In genomic region chr12:88800990-88801655, GRCm38 (mm10) we compare ENCODE assay signal across 8 mouse cellular contexts.
DNase-seq lines count a peak whose midpoint lies in the region; ATAC-seq lines count a peak whose summit lies in the region.
"Had no signal": no experiment of that assay in that cellular context is flagged by ENCODE, and none has a peak within 500 bp of the region (broad histone marks: within the 10 kb centered on the region; RNA-seq: fewer than 3 reads in every experiment).

No protein-coding gene starts in this region.

- peak; percentile 55; the same call in 1 of the 2 replicates for ATAC-seq in embryonic facial prominence, embryonic 14.5 days (ENCODE audit: low read depth)
- ATAC-seq in midbrain, embryonic 11.5 days (ENCODE audit: low FRiP score): peak; percentile 94

- no peaks in the 10 kb centered on the region for H3K36me3 ChIP-seq in embryonic facial prominence, embryonic 14.5 days (ENCODE audit: control insufficient read depth, insufficient read depth, low read length)
- H3K36me3 ChIP-seq in midbrain, embryonic 11.5 days (ENCODE audit: control insufficient read depth, insufficient read depth, low read length): no peaks in the 10 kb centered on the region

- H3K4me2 ChIP-seq in embryonic facial prominence, embryonic 14.5 days (ENCODE audit: low read depth, low read length): no peak overlapping the region
- 0 out of 2 replicates have a peak overlapping the region, but pooled peaks have one; percentile 19 for H3K4me2 ChIP-seq in midbrain, embryonic 11.5 days

- H3K9me3 ChIP-seq in embryonic facial prominence, embryonic 14.5 days (ENCODE audit: control insufficient read depth, low read length): no peaks in the 10 kb centered on the region
- no peaks in the 10 kb centered on the region for H3K9me3 ChIP-seq in midbrain, embryonic 11.5 days (ENCODE audit: control insufficient read depth, low read length)

- 14% methylated on average over 6 of the region's 6 CpGs for WGBS in embryonic facial prominence, embryonic 14.5 days
- 3% methylated on average over 6 of the region's 6 CpGs for WGBS in midbrain, embryonic 11.5 days

- H3K9ac ChIP-seq in embryonic facial prominence, embryonic 14.5 days (ENCODE audit: low read depth, low read length): no peak overlapping the region
- peak overlapping the region; percentile 35 for H3K9ac ChIP-seq in midbrain, embryonic 11.5 days (ENCODE audit: low read length)

- H3K27me3 ChIP-seq in embryonic facial prominence, embryonic 14.5 days (replicated peaks; ENCODE audit: control insufficient read depth, insufficient read depth, low read length): no peaks in the 10 kb centered on the region
- H3K27me3 ChIP-seq in midbrain, embryonic 11.5 days (ENCODE audit: control insufficient read depth, insufficient read depth, low read length): no peaks in the 10 kb centered on the region

- peak; percentile 28 for DNase-seq in kidney, postnatal 10 days
- DNase-seq in kidney, adult 8-10 months: no peak
- peak; percentile 64 for DNase-seq in embryo, embryonic 10.5 days (ENCODE audit: low spot score)
- DNase-seq in embryonic facial prominence, embryonic 14.5 days (ENCODE audit: low spot score): peak; percentile 32
- DNase-seq in midbrain, embryonic 11.5 days (ENCODE audit: low spot score, missing footprints): peak; percentile 91
- no peak for DNase-seq in adrenal gland, postnatal 14 days
- DNase-seq in cerebellum, adult 11-12 months: no peak
- DNase-seq: cerebellum, adult 18-20 months had no signal

- no peak overlapping the region for H3K27ac ChIP-seq in embryonic facial prominence, embryonic 14.5 days (replicated peaks; ENCODE audit: low read depth, low read length)
- H3K27ac ChIP-seq in midbrain, embryonic 11.5 days (ENCODE audit: low read depth, low read length): peak overlapping the region; percentile 83

- H3K4me1 ChIP-seq in embryonic facial prominence, embryonic 14.5 days (ENCODE audit: control insufficient read depth, insufficient read depth, low read length): no peaks in the 10 kb centered on the region
- peaks cover 10% of the 10 kb centered on the region for H3K4me1 ChIP-seq in midbrain, embryonic 11.5 days (ENCODE audit: control insufficient read depth, insufficient read depth, low read length)

- H3K4me3 ChIP-seq in embryonic facial prominence, embryonic 14.5 days (ENCODE audit: low read depth, low read length): no peak overlapping the region
- no peak overlapping the region for H3K4me3 ChIP-seq in midbrain, embryonic 11.5 days (ENCODE audit: low read depth, low read length)

Comparison
In these comparisons a context has a peak if more than half of its experiments do, and no peak if none do; other contexts are left out.
1. DNase-seq: peak in kidney, postnatal 10 days (single experiment), embryo, embryonic 10.5 days (single experiment), embryonic facial prominence, embryonic 14.5 days (single experiment) and midbrain, embryonic 11.5 days (single experiment); none in kidney, adult 8-10 months (0 of 2), adrenal gland, postnatal 14 days (single experiment) and cerebellum, adult 11-12 months (single experiment).